Mouse (Mus musculus) embryonic stem cell, embryonic (primary cell): ENCODE measurements around the gene Rgl2.

Source experiments
- CTCF ChIA-PET, 4 experiments: fragments of 300-600 bp in 2 of 4; fragments of 350-600 bp in 2 of 4; sonication (Branson Sonifier 250); formaldehyde crosslinking; loops; one replicate each; lab custom pipeline; 2022; ENCODE audit warnings: inconsistent platforms in 2 of 4; lab: Charles Lee
- POLR2A ChIA-PET, 4 experiments: fragments of 300-600 bp in 2 of 4; fragments of 350-600 bp in 2 of 4; sonication (Branson Sonifier 250); formaldehyde crosslinking; loops; one replicate each; lab custom pipeline; 2022; ENCODE audit warnings: antibody characterized with exemption in 4 of 4, inconsistent platforms in 1 of 4; lab: Charles Lee

Rgl2 gene

DNA sequence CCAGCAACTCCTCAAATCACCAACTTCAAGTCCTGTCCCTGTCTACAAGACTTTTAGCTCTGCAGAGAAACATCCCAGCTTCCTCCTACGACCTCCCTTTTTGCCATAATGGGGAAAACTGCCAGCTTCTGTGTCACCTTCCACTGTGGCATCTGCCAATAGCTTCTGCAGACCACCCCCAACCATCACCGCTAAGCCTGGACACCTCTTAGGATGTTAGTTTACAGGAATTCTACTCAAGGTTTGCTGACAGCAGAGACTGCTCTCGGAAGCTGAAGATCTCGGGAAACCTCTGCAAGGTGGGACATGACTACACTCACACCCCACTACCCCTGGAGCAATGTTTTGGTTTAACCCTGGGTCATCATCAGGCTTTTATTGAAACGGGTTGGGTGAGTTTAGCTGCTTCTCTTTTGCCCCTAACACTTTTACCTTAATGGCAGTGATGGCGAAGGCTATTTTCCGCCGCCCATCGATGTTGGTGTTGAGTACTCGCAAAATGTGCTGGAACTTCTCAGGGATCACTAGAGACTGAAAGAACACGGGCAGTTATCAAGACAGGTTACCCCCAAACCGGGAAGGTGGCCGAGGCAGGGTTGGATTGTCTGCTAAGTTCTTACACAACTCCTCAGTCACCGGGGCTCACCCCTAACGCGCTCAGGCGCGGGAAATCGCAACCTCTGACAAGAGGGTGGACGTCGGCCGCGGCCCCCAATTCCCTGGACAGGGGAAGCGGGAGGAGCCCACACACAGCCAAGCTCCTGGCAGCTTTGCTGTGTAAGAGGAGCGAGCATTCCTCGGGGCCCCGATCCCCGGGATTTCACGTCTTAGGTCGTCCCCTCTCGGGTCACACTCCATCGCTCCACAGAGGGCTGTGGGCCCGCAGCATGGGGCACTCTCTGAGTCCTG lies 25.6 kb downstream of the Rgl2 start:
- CTCF ChIA-PET, result interaction anchor here (0.6 to 4.7 kb wide), 11 partner anchors 14 to 181 kb away, joined by 3 to 15 read pairs (median 4); partner anchors contain the start of genes Rgl2 (in 1 of the 4), Rxrb (in 1 of the 4) and Slc39a7 (in 1 of the 4)
- POLR2A ChIA-PET, result interaction anchor here (0.6 to 11.4 kb wide), 138 partner anchors 7 to 1550 kb away, joined by 3 to 528 read pairs (median 6); partner anchors contain the start of genes H2-DMa (in 4 of the 4), Rxrb (in 4 of the 4), Slc39a7 (in 4 of the 4) and Daxx (in 3 of the 4)

DNA sequence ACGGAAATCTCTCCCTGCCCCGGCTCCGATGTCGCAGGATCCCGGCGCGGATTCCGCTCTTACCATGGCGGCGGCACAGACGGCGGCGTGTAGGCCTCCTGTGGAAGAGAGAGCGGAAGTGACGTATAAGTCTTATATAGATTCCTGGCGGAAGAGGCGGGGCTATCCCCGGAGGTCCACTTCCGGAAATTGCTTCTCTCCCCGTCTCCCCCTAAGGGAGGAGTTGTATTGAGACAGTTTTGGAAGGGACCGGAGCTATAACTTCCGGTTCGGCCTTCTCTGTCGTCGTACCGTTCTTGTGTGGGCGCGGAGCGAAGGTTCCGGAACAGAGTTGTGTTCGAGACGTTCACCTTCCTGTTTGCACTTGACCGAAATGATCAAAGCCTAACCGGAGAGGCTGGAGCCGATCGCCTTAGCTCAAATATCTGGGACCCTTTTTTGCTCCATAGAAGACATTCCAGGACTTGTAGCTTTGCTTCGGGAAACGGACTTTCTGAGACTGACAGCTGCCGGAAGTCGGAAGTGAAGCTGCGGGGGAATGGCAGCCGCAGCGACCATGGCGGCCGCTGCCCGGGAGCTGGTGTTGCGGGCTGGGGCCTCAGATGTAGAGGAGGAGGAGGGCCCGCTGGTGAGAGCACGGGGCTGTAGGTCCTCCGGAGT lies 26.3 kb downstream of the Rgl2 start, which contains the start of the genes Vps52 and Rps18:
TSS of gene Vps52 (plus strand) at position 258 of the 660 bp plus-strand sequence.
TSS of gene Rps18 (minus strand) at position 447 of the 660 bp plus-strand sequence.
- POLR2A ChIA-PET, result interaction anchor here (0.5 to 11.4 kb wide), 155 partner anchors 9 to 1549 kb away, joined by 3 to 528 read pairs (median 5); partner anchors contain the start of genes H2-DMa (in 4 of the 4), Pfdn6 (in 4 of the 4), Rxrb (in 4 of the 4) and Slc39a7 (in 4 of the 4)
- CTCF ChIA-PET, result interaction anchor here (0.6 to 4.7 kb wide), 19 partner anchors 10 to 180 kb away, joined by 3 to 15 read pairs (median 4); partner anchors contain the start of genes Rgl2 (in 1 of the 4), Rxrb (in 1 of the 4) and Slc39a7 (in 1 of the 4)

DNA sequence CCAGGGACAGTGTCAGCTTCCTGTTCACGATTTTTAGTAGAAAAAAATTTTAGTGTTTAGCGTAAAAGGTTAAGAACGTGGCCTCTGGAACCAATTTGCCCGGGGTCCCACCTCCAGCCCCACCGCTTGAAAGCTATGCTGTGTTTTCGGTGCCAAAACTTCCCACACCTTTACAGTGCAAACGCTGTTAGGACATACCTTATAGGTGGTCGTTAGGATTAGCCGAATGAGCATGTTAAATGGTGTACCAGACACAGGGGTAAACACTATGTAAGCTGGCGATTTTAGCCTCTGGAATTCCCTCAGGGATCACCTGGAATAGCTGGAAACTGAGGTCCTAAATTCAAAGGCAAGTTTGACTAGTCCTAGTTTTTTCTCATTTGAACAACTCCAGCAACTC lies 27.0 kb downstream of the Rgl2 start:
- POLR2A ChIA-PET, result interaction anchor here (0.5 to 11.4 kb wide), 121 partner anchors 9 to 1548 kb away, joined by 3 to 528 read pairs (median 6); partner anchors contain the start of genes Pfdn6 (in 4 of the 4), Rxrb (in 4 of the 4), Slc39a7 (in 4 of the 4) and Wdr46 (in 4 of the 4)
- CTCF ChIA-PET, result interaction anchor here (1.0 to 4.7 kb wide), 16 partner anchors 9 to 179 kb away, joined by 3 to 15 read pairs (median 4); partner anchors contain the start of genes Rxrb (in 1 of the 4) and Slc39a7 (in 1 of the 4)

DNA sequence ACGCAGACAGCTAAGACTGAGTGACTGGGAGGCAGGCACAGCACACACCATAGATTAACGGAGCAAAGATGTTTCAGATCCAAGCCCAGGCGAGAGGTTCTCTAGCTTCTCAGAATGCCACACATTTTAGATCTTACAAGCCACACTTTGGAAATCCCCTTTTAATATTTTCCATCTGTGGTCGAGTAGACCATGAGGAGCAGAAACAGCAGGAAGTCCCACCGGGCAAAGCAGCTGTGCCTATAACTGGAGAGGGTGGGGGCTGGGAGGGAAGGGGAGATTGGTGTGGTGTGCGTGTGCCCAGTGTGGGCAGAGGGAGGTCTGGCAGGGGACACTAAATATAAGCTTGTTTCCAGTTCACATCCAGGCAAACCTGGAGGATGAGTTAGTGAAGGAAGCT lies 28.1 kb downstream of the Rgl2 start:
- POLR2A ChIA-PET, result interaction anchor here in 3 of 4 experiments (0.7 to 11.4 kb wide), 8 partner anchors 12 to 632 kb away, joined by 3 to 528 read pairs (median 22); partner anchors contain the start of genes H2-DMa (in 2 of the 3), Rgl2 (in 2 of the 3), Gpsm3 (in 1 of the 3) and H2-K1 (in 1 of the 3)
- CTCF ChIA-PET, result interaction anchor here in 3 of 4 experiments (0.6 to 4.7 kb wide), 5 partner anchors 11 to 1463 kb away, joined by 3 to 15 read pairs (median 4); no protein-coding TSS in a partner anchor

DNA sequence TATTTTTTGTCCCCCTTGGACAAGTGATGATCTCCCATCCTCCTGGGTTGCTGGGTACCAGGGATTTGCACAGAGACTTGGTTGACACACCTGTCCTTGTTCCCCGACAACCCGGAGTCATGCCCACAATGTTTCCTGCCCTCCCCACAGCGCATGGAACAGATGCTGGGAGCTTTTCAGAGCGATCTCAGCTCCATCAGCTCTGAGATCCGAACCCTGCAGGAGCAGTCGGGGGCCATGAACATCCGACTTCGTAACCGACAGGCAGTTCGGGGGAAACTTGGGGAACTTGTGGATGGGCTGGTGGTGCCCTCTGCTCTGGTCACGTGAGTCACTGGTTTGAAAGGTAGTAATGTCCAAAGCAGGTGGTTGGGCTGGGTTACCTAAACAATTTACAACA lies 29.1 kb downstream of the Rgl2 start:
- ChIA-PET CTCF (interaction anchor here in 2 of 4 experiments (0.8 to 4.7 kb wide), 6 partner anchors 10 to 1344 kb away, joined by 3 to 15 read pairs (median 4); no protein-coding TSS in a partner anchor), POLR2A (interaction anchor here in 3 of 4 experiments (0.6 to 11.4 kb wide), 6 partner anchors 11 to 160 kb away, joined by 3 to 528 read pairs (median 30); partner anchors contain the start of genes Rgl2 (in 2 of the 3), H2-DMa (in 1 of the 3), Pfdn6 (in 1 of the 3) and Rxrb (in 1 of the 3))

DNA sequence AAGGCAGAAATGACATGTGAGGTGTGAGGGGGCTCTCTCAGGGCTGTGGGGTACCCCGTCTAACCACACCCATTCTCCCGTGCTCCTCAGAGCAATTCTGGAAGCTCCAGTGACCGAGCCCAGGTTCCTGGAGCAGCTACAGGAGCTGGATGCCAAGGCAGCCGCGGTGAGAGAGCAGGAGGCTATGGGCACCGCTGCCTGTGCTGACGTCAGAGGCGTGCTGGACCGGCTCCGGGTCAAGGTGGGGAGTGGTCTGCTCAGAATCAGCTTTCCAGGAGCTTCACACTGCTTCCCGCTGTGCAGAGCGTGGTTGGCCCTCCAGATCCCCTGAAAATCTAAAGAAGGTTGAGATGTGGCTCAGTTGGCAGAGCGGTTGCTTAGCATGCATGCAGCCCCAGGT lies 29.8 kb downstream of the Rgl2 start:
- ChIA-PET CTCF (interaction anchor here in 1 of 4 experiments (0.8 to 1.6 kb wide), 3 partner anchors 9 to 1343 kb away, joined by 3 to 4 read pairs (median 3); no protein-coding TSS in a partner anchor), POLR2A (interaction anchor here in 2 of 4 experiments (0.9 to 5.1 kb wide), 4 partner anchors 8 to 73 kb away, joined by 3 to 108 read pairs (median 28); partner anchors contain the start of genes Rgl2 (in 1 of the 2), Rxrb (in 1 of the 2) and Slc39a7 (in 1 of the 2))

DNA sequence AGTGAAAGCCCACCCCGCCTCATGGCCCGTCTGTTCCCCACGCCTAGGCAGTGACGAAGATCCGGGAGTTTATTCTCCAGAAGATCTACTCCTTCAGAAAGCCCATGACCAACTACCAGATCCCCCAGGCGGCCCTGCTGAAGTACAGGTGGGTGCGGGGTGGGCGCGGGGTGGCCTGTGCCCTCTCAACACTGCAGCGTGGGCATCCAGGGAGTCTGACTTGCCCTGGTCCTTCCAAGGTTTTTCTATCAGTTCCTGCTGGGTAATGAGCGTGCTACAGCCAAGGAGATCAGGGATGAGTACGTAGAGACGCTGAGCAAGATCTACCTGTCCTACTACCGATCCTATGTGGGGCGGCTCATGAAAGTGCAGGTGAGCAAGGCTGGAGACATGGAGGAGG lies 30.6 kb downstream of the Rgl2 start:
- ChIA-PET CTCF (interaction anchor here in 1 of 4 experiments (1.2 kb wide), 1 partner anchor 17 kb away, joined by 3 read pairs; no protein-coding TSS in a partner anchor), POLR2A (interaction anchor here in 3 of 4 experiments (1.0 to 3.4 kb wide), 6 partner anchors 8 to 1319 kb away, joined by 3 to 20 read pairs (median 6); partner anchors contain the start of gene B3galt4 (in 2 of the 3))

DNA sequence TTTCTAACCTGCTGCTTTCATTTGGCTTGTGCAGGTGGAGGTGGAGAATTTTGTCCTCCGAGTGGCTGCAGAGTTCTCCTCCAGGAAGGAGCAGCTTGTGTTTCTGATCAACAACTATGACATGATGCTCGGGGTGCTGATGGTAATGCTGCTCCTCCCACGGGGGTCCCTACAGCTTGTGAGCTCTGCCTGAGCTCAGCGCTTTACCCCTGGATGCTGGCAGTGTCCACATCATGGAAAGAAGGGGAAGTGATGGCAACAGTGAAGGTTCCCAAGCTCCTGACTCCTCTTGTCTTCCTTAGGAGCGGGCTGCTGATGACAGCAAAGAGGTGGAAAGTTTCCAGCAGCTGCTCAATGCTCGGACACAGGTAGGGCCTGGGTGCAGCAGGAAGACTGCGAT lies 33.5 kb downstream of the Rgl2 start:
- CTCF ChIA-PET, result interaction anchor here in 1 of 4 experiments (1.3 to 1.4 kb wide), 2 partner anchors 1307 to 1339 kb away, joined by 4 to 5 read pairs; no protein-coding TSS in a partner anchor

DNA sequence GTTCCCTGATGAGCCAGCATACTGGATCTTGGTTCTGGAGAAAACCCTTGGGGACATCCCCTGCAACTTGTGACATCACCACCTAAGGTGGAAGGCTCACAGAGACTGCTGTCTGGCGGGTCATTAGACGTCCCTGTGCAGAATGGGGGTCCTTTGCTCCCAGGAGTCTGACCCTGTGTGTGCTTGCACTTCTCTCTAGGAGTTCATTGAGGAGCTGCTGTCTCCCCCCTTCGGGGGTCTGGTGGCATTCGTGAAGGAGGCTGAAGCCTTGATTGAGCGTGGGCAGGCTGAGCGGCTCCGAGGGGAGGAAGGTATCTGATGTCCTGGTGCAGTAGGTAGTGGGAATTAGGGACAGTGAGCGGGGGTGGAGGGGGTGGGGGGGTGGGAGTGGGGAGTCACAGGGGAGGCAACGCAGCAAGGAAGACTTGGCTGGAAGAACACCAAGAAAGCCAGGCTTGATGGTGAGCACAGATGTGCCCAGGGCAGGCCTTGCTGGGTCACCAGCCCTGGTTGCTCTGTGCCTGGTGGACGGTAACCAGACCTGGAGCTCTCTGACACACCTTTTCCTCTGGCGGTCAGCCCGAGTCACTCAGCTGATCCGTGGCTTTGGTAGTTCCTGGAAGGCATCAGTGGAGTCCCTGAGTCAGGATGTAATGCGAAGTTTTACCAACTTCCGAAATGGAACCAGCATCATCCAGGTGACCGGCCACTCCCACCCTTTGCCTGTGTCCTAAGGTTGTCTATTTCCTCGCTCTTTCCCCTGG lies 35.9 kb downstream of the Rgl2 start:
- ChIA-PET CTCF (interaction anchor here in 3 of 4 experiments (0.6 to 6.0 kb wide), 12 partner anchors 9 to 1339 kb away, joined by 3 to 70 read pairs (median 4); partner anchors contain the start of genes Daxx (in 1 of the 3), Rps18 (in 1 of the 3) and Vps52 (in 1 of the 3)), POLR2A (interaction anchor here (1.1 to 9.6 kb wide), 12 partner anchors 9 to 1339 kb away, joined by 3 to 108 read pairs (median 6); partner anchors contain the start of genes Rps18 (in 4 of the 4), Vps52 (in 4 of the 4) and B3galt4 (in 3 of the 4))

More for the DNA sequence above, 33.5 kb downstream of the Rgl2 start:
- POLR2A ChIA-PET, result interaction anchor here in 3 of 4 experiments (0.6 to 3.4 kb wide), 10 partner anchors 8 to 1283 kb away, joined by 3 to 20 read pairs (median 4); partner anchors contain the start of gene B3galt4 (in 3 of the 3)

DNA sequence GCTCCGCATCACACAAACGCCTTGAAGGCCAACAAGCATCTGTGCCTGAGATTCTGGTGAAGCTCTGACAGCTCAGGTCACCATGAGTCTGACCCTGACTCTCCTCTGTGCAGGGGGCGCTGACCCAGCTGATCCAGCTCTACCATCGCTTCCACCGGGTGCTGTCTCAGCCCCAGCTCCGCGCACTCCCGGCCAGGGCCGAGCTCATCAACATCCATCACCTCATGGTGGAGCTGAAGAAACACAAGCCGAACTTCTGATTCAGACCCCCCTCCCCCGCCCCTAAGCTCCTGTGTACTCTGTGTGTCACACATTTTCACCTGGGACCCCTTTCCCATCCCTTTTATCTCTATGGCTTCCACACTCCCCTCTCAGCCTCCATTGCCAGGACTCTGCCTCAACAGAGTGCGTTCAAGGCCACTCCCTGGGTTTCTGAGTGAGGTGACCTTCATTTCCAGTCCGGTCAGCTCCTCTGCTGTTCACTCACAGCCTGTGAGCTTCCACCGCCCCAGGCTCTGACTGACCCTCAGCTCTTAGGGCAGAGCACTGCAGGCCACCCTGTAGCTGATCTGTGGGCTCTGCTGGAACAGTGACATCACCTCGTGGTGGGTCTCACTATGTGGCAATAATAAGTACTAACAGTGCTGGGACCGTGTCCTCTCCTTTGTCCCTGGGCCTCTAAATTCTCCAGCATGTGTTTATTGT lies 36.7 kb downstream of the Rgl2 start:
- ChIA-PET POLR2A (interaction anchor here (0.5 to 9.6 kb wide), 12 partner anchors 9 to 1338 kb away, joined by 3 to 108 read pairs (median 6); partner anchors contain the start of genes Rps18 (in 4 of the 4), Vps52 (in 4 of the 4) and B3galt4 (in 3 of the 4)), CTCF (interaction anchor here (0.6 to 6.0 kb wide), 15 partner anchors 10 to 1908 kb away, joined by 3 to 70 read pairs (median 4); partner anchors contain the start of genes Daxx (in 1 of the 4), Rps18 (in 1 of the 4) and Vps52 (in 1 of the 4))

DNA sequence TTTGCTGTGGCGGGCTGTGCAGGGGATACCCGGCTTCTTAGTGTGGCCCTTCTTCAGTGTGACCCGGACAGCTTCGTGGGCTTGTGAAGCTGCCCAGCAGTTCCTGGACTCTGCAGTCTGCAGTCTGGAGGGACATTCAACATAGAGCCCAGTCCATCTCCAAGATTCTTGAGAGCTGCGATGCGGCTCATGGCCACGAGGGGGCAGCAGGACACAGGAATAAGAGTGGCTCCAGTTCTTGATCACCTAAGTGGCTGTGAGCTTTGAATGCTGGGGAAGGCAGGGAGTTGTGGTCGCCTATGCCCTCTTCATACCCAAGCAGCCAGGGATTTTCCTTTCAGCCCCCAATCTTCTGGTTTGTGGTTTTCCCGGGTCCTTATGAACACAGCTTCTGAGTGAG lies 39.1 kb downstream of the Rgl2 start:
- CTCF ChIA-PET, result interaction anchor here (0.6 to 6.0 kb wide), 64 partner anchors 9 to 1335 kb away, joined by 3 to 70 read pairs (median 4); partner anchors contain the start of genes Rps18 (in 4 of the 4), Vps52 (in 4 of the 4), B3galt4 (in 2 of the 4) and Col11a2 (in 2 of the 4)
- POLR2A ChIA-PET, result interaction anchor here (0.8 to 9.6 kb wide), 30 partner anchors 9 to 187 kb away, joined by 3 to 108 read pairs (median 5); partner anchors contain the start of genes Rps18 (in 4 of the 4), Vps52 (in 4 of the 4), B3galt4 (in 3 of the 4) and H2-DMa (in 2 of the 4)

DNA sequence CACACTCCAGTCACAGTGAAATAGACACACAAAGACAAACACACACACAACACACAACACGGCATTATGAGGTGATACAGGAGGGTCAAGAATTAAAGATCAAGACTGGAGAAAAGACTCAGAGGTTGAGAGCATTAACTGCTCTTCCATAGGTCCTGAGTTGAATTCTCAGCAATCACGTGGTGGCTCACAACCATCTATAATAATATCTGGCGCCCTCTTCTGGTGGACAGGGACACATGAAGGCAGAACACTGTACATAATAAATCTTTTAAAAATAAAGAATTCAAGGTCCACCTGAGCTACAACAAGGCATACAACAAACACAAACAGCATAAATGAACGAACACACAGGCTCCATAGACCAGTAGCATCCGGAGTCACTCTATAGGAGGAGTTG lies 39.6 kb downstream of the Rgl2 start:
- ChIA-PET POLR2A (interaction anchor here (0.8 to 9.6 kb wide), 34 partner anchors 9 to 1331 kb away, joined by 3 to 108 read pairs (median 5); partner anchors contain the start of genes Rps18 (in 4 of the 4), Vps52 (in 4 of the 4), B3galt4 (in 3 of the 4) and H2-DMa (in 2 of the 4)), CTCF (interaction anchor here (0.6 to 6.0 kb wide), 58 partner anchors 8 to 1334 kb away, joined by 3 to 70 read pairs (median 4); partner anchors contain the start of genes Rps18 (in 4 of the 4), Vps52 (in 4 of the 4), B3galt4 (in 2 of the 4) and Col11a2 (in 2 of the 4))

DNA sequence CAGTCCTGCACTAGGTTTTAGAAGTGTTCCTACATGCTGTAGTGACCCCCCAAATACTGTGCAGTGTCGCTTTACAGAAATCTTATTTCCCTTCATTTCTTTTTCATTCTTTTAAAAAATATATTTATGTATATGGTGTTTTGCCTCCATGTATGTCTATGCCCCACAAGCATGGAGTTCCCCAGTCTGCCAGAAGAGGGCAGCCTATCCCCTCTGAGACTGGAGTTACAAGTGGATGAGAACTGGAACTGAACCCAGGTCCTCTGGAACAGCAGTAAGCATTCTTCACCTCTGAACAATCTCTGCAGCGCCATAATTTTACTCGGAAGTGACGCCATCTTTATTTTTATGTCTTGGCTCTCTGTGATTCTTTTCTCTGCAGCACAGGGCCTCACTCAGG lies 40.1 kb downstream of the Rgl2 start:
- CTCF ChIA-PET, result interaction anchor here (0.7 to 6.0 kb wide), 25 partner anchors 9 to 1334 kb away, joined by 3 to 70 read pairs (median 6); partner anchors contain the start of genes Rps18 (in 2 of the 4), Vps52 (in 2 of the 4), B3galt4 (in 1 of the 4) and Rxrb (in 1 of the 4)
- POLR2A ChIA-PET, result interaction anchor here in 2 of 4 experiments (0.7 to 9.6 kb wide), 17 partner anchors 8 to 1331 kb away, joined by 3 to 108 read pairs (median 5); partner anchors contain the start of genes B3galt4 (in 2 of the 2), Rps18 (in 2 of the 2), Vps52 (in 2 of the 2) and Pfdn6 (in 1 of the 2)

DNA sequence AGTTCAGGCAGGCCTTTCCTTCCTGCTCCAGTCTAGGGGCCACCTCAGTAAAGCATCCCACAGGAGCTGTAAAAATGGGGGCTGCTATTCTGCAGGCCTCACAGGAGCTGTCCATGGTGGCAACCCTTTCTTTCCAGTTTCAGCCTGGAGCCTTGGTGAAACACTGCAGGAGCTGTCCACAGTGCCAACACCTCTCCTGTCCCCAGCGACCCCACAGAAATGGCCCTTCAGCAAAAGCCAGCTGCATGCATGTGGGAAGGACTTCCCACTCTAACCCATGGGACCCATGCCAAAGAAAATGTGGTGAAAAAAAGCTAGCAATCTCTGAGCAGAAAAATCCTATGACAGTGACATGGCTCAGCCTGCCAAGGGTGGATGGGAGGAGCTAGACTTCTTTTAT lies 43.3 kb downstream of the Rgl2 start:
- ChIA-PET CTCF (interaction anchor here (0.6 to 3.1 kb wide), 25 partner anchors 9 to 1329 kb away, joined by 3 to 28 read pairs (median 4); partner anchors contain the start of gene Rps18 (in 1 of the 4)), POLR2A (interaction anchor here (0.6 to 9.6 kb wide), 33 partner anchors 9 to 1297 kb away, joined by 3 to 108 read pairs (median 4); partner anchors contain the start of genes Rps18 (in 4 of the 4), Vps52 (in 4 of the 4), B3galt4 (in 3 of the 4) and H2-DMa (in 1 of the 4))
